Mouse (Mus musculus) B cell, adult 2 months (primary cell): ENCODE results near the gene Alk.

ENCODE experiments used
- DNase-seq, 2 experiments: peaks; one replicate each; pipeline ENCODE4 v3.0.0; 2022

Gene Alk

GRCm38 (mm10) chr17:71965733-71966606 lies 638.5 kb downstream of the Alk start:
- DNase-seq: peak; percentile 28 to 34

GRCm38 (mm10) chr17:71964610-71965009 lies 639.8 kb downstream of the Alk start:
- DNase-seq: peak; percentile 18 to 38

GRCm38 (mm10) chr17:71962746-71963145 lies 641.7 kb downstream of the Alk start:
- DNase-seq: no peak

- no peak for DNase-seq
These were observed 649.4 kb downstream of the Alk start for GRCm38 (mm10) chr17:71955011-71955410.

GRCm38 (mm10) chr17:71954217-71954844 lies 650.1 kb downstream of the Alk start:
- no peak for DNase-seq

GRCm38 (mm10) chr17:71950968-71951367 lies 653.5 kb downstream of the Alk start:
- no peak for DNase-seq

- no peak for DNase-seq
These were observed 655.7 kb downstream of the Alk start for GRCm38 (mm10) chr17:71948687-71949086.

- DNase-seq: no peak
These were observed 657.0 kb downstream of the Alk start for GRCm38 (mm10) chr17:71947452-71947851.

GRCm38 (mm10) chr17:71944020-71944419 lies 660.4 kb downstream of the Alk start:
- DNase-seq: no peak

GRCm38 (mm10) chr17:71942052-71942451 lies 662.4 kb downstream of the Alk start:
- DNase-seq: no peak

GRCm38 (mm10) chr17:71941436-71941835 lies 663.0 kb downstream of the Alk start:
- no peak for DNase-seq

GRCm38 (mm10) chr17:71936681-71937080 lies 667.7 kb downstream of the Alk start:
- DNase-seq: no peak

GRCm38 (mm10) chr17:71935837-71936236 lies 668.6 kb downstream of the Alk start:
- no peak for DNase-seq

GRCm38 (mm10) chr17:71935336-71935735 lies 669.1 kb downstream of the Alk start:
- DNase-seq: no peak

- no peak for DNase-seq
These were observed 689.5 kb downstream of the Alk start for GRCm38 (mm10) chr17:71914941-71915340.

- no peak for DNase-seq
These were observed 689.9 kb downstream of the Alk start for GRCm38 (mm10) chr17:71914541-71914940.

- DNase-seq: no peak
These were observed 691.2 kb downstream of the Alk start for GRCm38 (mm10) chr17:71913188-71913587.

GRCm38 (mm10) chr17:71909107-71909506 lies 695.3 kb downstream of the Alk start:
- peak; percentile 16 to 30 for DNase-seq

GRCm38 (mm10) chr17:71881369-71881768 lies 723.1 kb downstream of the Alk start:
- no peak for DNase-seq

GRCm38 (mm10) chr17:71875492-71875891 lies 728.9 kb downstream of the Alk start:
- DNase-seq: no peak

- no peak for DNase-seq
These were observed 729.6 kb downstream of the Alk start for GRCm38 (mm10) chr17:71874795-71875194.

- peak; percentile 77 to 78 for DNase-seq
These were observed 730.4 kb downstream of the Alk start for GRCm38 (mm10) chr17:71874077-71874476.

- peak; percentile 56 to 59 for DNase-seq
These were observed 731.5 kb downstream of the Alk start for GRCm38 (mm10) chr17:71872976-71873375.

GRCm38 (mm10) chr17:71871981-71872380 lies 732.4 kb downstream of the Alk start:
- no peak for DNase-seq
